Mouse (Mus musculus): ENCODE measurements around the gene Srcap. TPM values are rescaled to one million over a fixed set of nuclear protein-coding genes. Genes with fewer than 3 reads are reported as not detected.
"Not testable (repeated sequence)": the region's sequence is repeated elsewhere in the genome, so short reads cannot be mapped to it uniquely, and the experiment has no call there.

Srcap gene
- polyA plus RNA-seq (2014; fragmentation: Nextera tagmentation; extraction: Ambion mirVana): 61.6 and 71.3 TPM in 2 replicates

GRCm38 (mm10) chr7:127511808-127512230 lies at the start of gene Srcap:
TSS of gene Srcap (plus strand) at chr7:127511983.
- Histone ChIP-seq H3K4me2 (peak within 1 kb of the TSS; percentile 57), H3K4me1 (ENCODE audit: insufficient read depth) (peaks cover 5% of the 10 kb centered on the region; the same call in 1 of the 2 replicates), H3K36me3 (ENCODE audit: insufficient read depth) (peaks cover 28% of the 10 kb centered on the region), H3K9ac (peak within 1 kb of the TSS; percentile 85), H3K27ac (ENCODE audit: low read depth) (peak within 1 kb of the TSS; percentile 97), H3K4me3 (ENCODE audit: low read depth, low read length) (peak within 1 kb of the TSS; percentile 78), H3K9me3 (ENCODE audit: low read depth, low read length) (no peaks in the 10 kb centered on the region), H3K27me3 (ENCODE audit: insufficient read depth, low read length) (no peaks in the 10 kb centered on the region)
- TF ChIP-seq CTCF (IDR thresholded peaks at IDR 0.05; ENCODE audit: low read depth): no peak
- WGBS: under 1% methylated on average over 36 of the region's 37 CpGs
- DNase-seq (peak; percentile 99), ATAC-seq (ENCODE audit: insufficient read depth) (peak; percentile 98)

GRCm38 (mm10) chr7:127465191-127465590 lies 46.6 kb upstream of the Srcap start:
- Histone ChIP-seq H3K4me3 (ENCODE audit: low read depth, low read length) (no peak overlapping the region), H3K4me1 (ENCODE audit: insufficient read depth) (no peaks in the 10 kb centered on the region), H3K9ac (no peak overlapping the region), H3K27me3 (ENCODE audit: insufficient read depth, low read length) (no peaks in the 10 kb centered on the region), H3K9me3 (ENCODE audit: low read depth, low read length) (no peaks in the 10 kb centered on the region; the same call in 1 of the 2 replicates), H3K27ac (ENCODE audit: low read depth) (no peak overlapping the region), H3K4me2 (no peak overlapping the region), H3K36me3 (ENCODE audit: insufficient read depth) (peaks cover 45% of the 10 kb centered on the region)
- 88% methylated on average over 3 of the region's 3 CpGs for WGBS
- TF ChIP-seq CTCF (IDR thresholded peaks at IDR 0.05; ENCODE audit: low read depth): no peak
- no peak for DNase-seq
- ATAC-seq (ENCODE audit: insufficient read depth): no peak

- not testable (repeated sequence) for H3K9ac ChIP-seq; H3K27ac ChIP-seq (ENCODE audit: low read depth); H3K4me1 ChIP-seq (ENCODE audit: insufficient read depth); ATAC-seq (ENCODE audit: insufficient read depth); H3K4me2 ChIP-seq; H3K4me3 ChIP-seq (ENCODE audit: low read depth, low read length); H3K9me3 ChIP-seq (ENCODE audit: low read depth, low read length); H3K27me3 ChIP-seq (ENCODE audit: insufficient read depth, low read length); DNase-seq
- H3K36me3 ChIP-seq (ENCODE audit: insufficient read depth): peaks cover 41% of the 10 kb centered on the region
- 98% methylated on average over 2 of the region's 2 CpGs for WGBS
Measured at GRCm38 (mm10) chr7:127465670-127466069, 46.1 kb upstream of the Srcap start.

GRCm38 (mm10) chr7:127466606-127467005 lies 45.2 kb upstream of the Srcap start:
- H3K36me3 ChIP-seq (ENCODE audit: insufficient read depth): peaks cover 34% of the 10 kb centered on the region
- H3K27me3 ChIP-seq (ENCODE audit: insufficient read depth, low read length): no peaks in the 10 kb centered on the region
- DNase-seq: no peak
- H3K9me3 ChIP-seq (ENCODE audit: low read depth, low read length): no peaks in the 10 kb centered on the region; the same call in 1 of the 2 replicates
- 92% methylated on average over 4 of the region's 4 CpGs for WGBS
- H3K9ac ChIP-seq: no peak overlapping the region
- no peak for TF ChIP-seq CTCF (IDR thresholded peaks at IDR 0.05; ENCODE audit: low read depth)
- no peak overlapping the region for H3K4me3 ChIP-seq (ENCODE audit: low read depth, low read length)
- H3K4me2 ChIP-seq: no peak overlapping the region
- no peak for ATAC-seq (ENCODE audit: insufficient read depth)
- H3K27ac ChIP-seq (ENCODE audit: low read depth): no peak overlapping the region
- H3K4me1 ChIP-seq (ENCODE audit: insufficient read depth): no peaks in the 10 kb centered on the region

GRCm38 (mm10) chr7:127470011-127470715 lies 41.6 kb upstream of the Srcap start:
- peaks cover 41% of the 10 kb centered on the region for H3K36me3 ChIP-seq (ENCODE audit: insufficient read depth)
- TF ChIP-seq CTCF (IDR thresholded peaks at IDR 0.05; ENCODE audit: low read depth): no peak
- H3K9me3 ChIP-seq (ENCODE audit: low read depth, low read length): no peaks in the 10 kb centered on the region; the same call in 1 of the 2 replicates
- WGBS: 8% methylated on average over 10 of the region's 10 CpGs
- peak; percentile 8 for DNase-seq
- H3K27me3 ChIP-seq (ENCODE audit: insufficient read depth, low read length): no peaks in the 10 kb centered on the region
- peak overlapping the region; percentile 93 for H3K4me2 ChIP-seq
- ATAC-seq (ENCODE audit: insufficient read depth): 0 out of 2 replicates have a peak, but pooled peaks have one; percentile 11
- peaks cover 6% of the 10 kb centered on the region for H3K4me1 ChIP-seq (ENCODE audit: insufficient read depth)
- H3K4me3 ChIP-seq (ENCODE audit: low read depth, low read length): peak overlapping the region; percentile 73
- peak overlapping the region; percentile 84 for H3K9ac ChIP-seq
- H3K27ac ChIP-seq (ENCODE audit: low read depth): peak overlapping the region; percentile 95

- under 1% methylated on average over 46 of the region's 46 CpGs for WGBS
- ATAC-seq (ENCODE audit: insufficient read depth): peak; percentile 94
- Histone ChIP-seq H3K27ac (ENCODE audit: low read depth) (peak overlapping the region; percentile 95), H3K9ac (peak overlapping the region; percentile 84), H3K4me2 (peak overlapping the region; percentile 93), H3K9me3 (ENCODE audit: low read depth, low read length) (no peaks in the 10 kb centered on the region; the same call in 1 of the 2 replicates), H3K4me3 (ENCODE audit: low read depth, low read length) (peak overlapping the region; percentile 73), H3K27me3 (ENCODE audit: insufficient read depth, low read length) (no peaks in the 10 kb centered on the region), H3K36me3 (ENCODE audit: insufficient read depth) (peaks cover 46% of the 10 kb centered on the region), H3K4me1 (ENCODE audit: insufficient read depth) (peaks cover 6% of the 10 kb centered on the region)
- DNase-seq: peak; percentile 98
- no peak for TF ChIP-seq CTCF (IDR thresholded peaks at IDR 0.05; ENCODE audit: low read depth)
Measured at GRCm38 (mm10) chr7:127470743-127471645, 40.8 kb upstream of the Srcap start.

GRCm38 (mm10) chr7:127471646-127472010 lies 40.2 kb upstream of the Srcap start:
- Histone ChIP-seq H3K4me2 (peak overlapping the region; percentile 93), H3K9me3 (ENCODE audit: low read depth, low read length) (no peaks in the 10 kb centered on the region; the same call in 1 of the 2 replicates), H3K27ac (ENCODE audit: low read depth) (peak overlapping the region; percentile 95), H3K4me1 (ENCODE audit: insufficient read depth) (peaks cover 6% of the 10 kb centered on the region), H3K9ac (peak overlapping the region; percentile 84), H3K36me3 (ENCODE audit: insufficient read depth) (peaks cover 48% of the 10 kb centered on the region), H3K27me3 (ENCODE audit: insufficient read depth, low read length) (no peaks in the 10 kb centered on the region), H3K4me3 (ENCODE audit: low read depth, low read length) (peak overlapping the region; percentile 73)
- ATAC-seq (ENCODE audit: insufficient read depth) (no peak), DNase-seq (no peak)
- TF ChIP-seq CTCF (IDR thresholded peaks at IDR 0.05; ENCODE audit: low read depth): 0 out of 2 replicates have a peak, but pooled peaks have one; percentile 5
- under 1% methylated on average over 22 of the region's 25 CpGs for WGBS
